Comparison of ENCODE assay signal across 8 mouse cellular contexts in genomic region chr8:45201605-45202004, GRCm38 (mm10).
DNase-seq lines count a peak whose midpoint lies in the region; ATAC-seq lines count a peak whose summit lies in the region.

No protein-coding gene starts in this region.

- DNase-seq in heart, adult 11 months = peak; percentile 81
- DNase-seq in heart, adult 9 months (ENCODE audit: low spot score in 2 of 2) = no peak
- DNase-seq in urinary bladder, postnatal 25 days (ENCODE audit: low spot score) = peak; percentile 27
- no peak for DNase-seq in urinary bladder, postnatal 10 days (ENCODE audit: low spot score)
- DNase-seq in left cerebral cortex, adult 11 months (ENCODE audit: low spot score) = peak; percentile 5
- DNase-seq in telencephalon, adult 2 months (ENCODE audit: low read depth, low spot score) = peak; percentile 52
- DNase-seq in spleen, adult 12 weeks (ENCODE audit: low spot score) = no peak

- ATAC-seq in monocyte, adult 5-6 weeks (replicated peaks; ENCODE audit: insufficient number of reproducible peaks, low FRiP score, low TSS enrichment, poor library complexity, severe bottlenecking) = no peak

Comparison
In these comparisons a context has a peak if more than half of its experiments do, and no peak if none do; other contexts are left out.
1. DNase-seq: peak in heart, adult 11 months (single experiment), urinary bladder, postnatal 25 days (single experiment), left cerebral cortex, adult 11 months (single experiment) and telencephalon, adult 2 months (single experiment); none in heart, adult 9 months (0 of 2), urinary bladder, postnatal 10 days (single experiment) and spleen, adult 12 weeks (single experiment).